Mouse (Mus musculus): Measurements from ENCODE around the gene Gjb5.

- no peak for TF ChIP-seq CTCF (IDR thresholded peaks at IDR 0.05; ENCODE audit: low read depth, low read length)
- TF ChIP-seq POLR2A (IDR thresholded peaks at IDR 0.05; ENCODE audit: borderline replicate concordance, low read depth, low read length): no peak
Measured at GRCm38 (mm10) chr4:127402166-127402565, 44.2 kb upstream of the Gjb5 start.

Measured in bone marrow macrophage, adult 2 months (primary cell).